Mouse (Mus musculus) myocyte (in vitro differentiated cells): ENCODE results near the gene Akip1. TPM values are rescaled to one million over a fixed set of nuclear protein-coding genes. Genes with fewer than 3 reads are reported as not detected.

Experiments used
- H3K27me3 ChIP-seq: one replicate; pipeline ENCODE4 v1.6.1; 2011; ENCODE audit not compliant: control insufficient read depth, insufficient read depth, insufficient read length
- H3K36me3 ChIP-seq: one replicate; pipeline ENCODE4 v1.6.1; 2011; ENCODE audit not compliant: control insufficient read depth, insufficient read depth
- H3K4me2 ChIP-seq: one replicate; pipeline ENCODE4 v1.6.1; 2011; ENCODE audit warnings: low read depth, control low read depth
- H3K4me3 ChIP-seq: one replicate; pipeline ENCODE4 v1.5.1; 2011; ENCODE audit warnings: mild to moderate bottlenecking, control low read depth, moderate library complexity
- H3K79me2 ChIP-seq: one replicate; pipeline ENCODE4 v1.6.1; 2011; ENCODE audit not compliant: control insufficient read depth, insufficient read depth
- H3ac ChIP-seq: one replicate; pipeline ENCODE4 v1.6.1; 2011; ENCODE audit not compliant: control insufficient read depth, insufficient read length
- CEBPB ChIP-seq: IDR thresholded peaks from 2 replicates; pipeline ENCODE4 v1.6.1; 2011; ENCODE audit warnings: mild to moderate bottlenecking, moderate library complexity; ENCODE audit not compliant: poor library complexity, insufficient read depth, severe bottlenecking
- E2F4 ChIP-seq: IDR thresholded peaks from one replicate; pipeline ENCODE4 v1.6.1; 2011; ENCODE audit warnings: mild to moderate bottlenecking, control low read depth, moderate library complexity; ENCODE audit not compliant: insufficient read depth
- MAX ChIP-seq: IDR thresholded peaks from one replicate; pipeline ENCODE4 v1.6.1; 2011; ENCODE audit warnings: low read depth, mild to moderate bottlenecking, control low read depth
- MYOD1 ChIP-seq, 3 experiments: IDR thresholded peaks; one replicate each; pipeline ENCODE4 v1.6.1; 2011; ENCODE audit warnings: control low read depth in 2 of 3, low read depth in 2 of 3, mild to moderate bottlenecking in 2 of 3, moderate library complexity in 1 of 3; ENCODE audit not compliant: insufficient read length in 2 of 3, control insufficient read depth in 1 of 3
- MYOG ChIP-seq, 3 experiments: IDR thresholded peaks; one replicate each; pipeline ENCODE4 v1.6.1; 2011; ENCODE audit warnings: control low read depth in 2 of 3, low read depth in 2 of 3, mild to moderate bottlenecking in 2 of 3; ENCODE audit not compliant: insufficient read length in 2 of 3, control insufficient read depth in 1 of 3, insufficient read depth in 1 of 3
- POLR2A ChIP-seq: IDR thresholded peaks from one replicate; pipeline ENCODE4 v1.6.1; 2011; ENCODE audit warnings: low read depth, mild to moderate bottlenecking, control low read depth, moderate library complexity; ENCODE audit not compliant: insufficient read length
- POLR2AphosphoS2 ChIP-seq: IDR thresholded peaks from one replicate; pipeline ENCODE4 v1.6.1; 2011; ENCODE audit warnings: low read depth, control low read depth; ENCODE audit not compliant: insufficient read length
- REST ChIP-seq: IDR thresholded peaks from one replicate; pipeline ENCODE4 v1.6.1; 2011; ENCODE audit warnings: mild to moderate bottlenecking, control low read depth, moderate library complexity; ENCODE audit not compliant: insufficient read depth, insufficient read length
- SRF ChIP-seq: IDR thresholded peaks from one replicate; pipeline ENCODE4 v1.6.1; 2011; ENCODE audit warnings: low read depth; ENCODE audit not compliant: control insufficient read depth, insufficient read length
- TCF12 ChIP-seq: IDR thresholded peaks from one replicate; pipeline ENCODE4 v1.6.1; 2011; ENCODE audit warnings: mild to moderate bottlenecking, control low read depth; ENCODE audit not compliant: poor library complexity, insufficient read depth, severe bottlenecking
- TCF3 ChIP-seq: IDR thresholded peaks from one replicate; pipeline ENCODE4 v1.6.1; 2011; ENCODE audit warnings: low read depth, control low read depth; ENCODE audit not compliant: insufficient read length
- USF1 ChIP-seq: IDR thresholded peaks from one replicate; pipeline ENCODE4 v1.6.1; 2011; ENCODE audit warnings: low read depth, mild to moderate bottlenecking, control low read depth, moderate library complexity
- polyA plus RNA-seq: library from polyadenylated mRNA; unstranded; fragments of >200 nt; fragmentation: generic; extraction: Trizol; gene quantifications from one replicate; pipeline ENCODE4 v1.2.1, GENCODE M21; 2012; ENCODE audit warnings: missing spikeins

Gene Akip1
- polyA plus RNA-seq, 1 experiment, result 17.8 TPM

DNA sequence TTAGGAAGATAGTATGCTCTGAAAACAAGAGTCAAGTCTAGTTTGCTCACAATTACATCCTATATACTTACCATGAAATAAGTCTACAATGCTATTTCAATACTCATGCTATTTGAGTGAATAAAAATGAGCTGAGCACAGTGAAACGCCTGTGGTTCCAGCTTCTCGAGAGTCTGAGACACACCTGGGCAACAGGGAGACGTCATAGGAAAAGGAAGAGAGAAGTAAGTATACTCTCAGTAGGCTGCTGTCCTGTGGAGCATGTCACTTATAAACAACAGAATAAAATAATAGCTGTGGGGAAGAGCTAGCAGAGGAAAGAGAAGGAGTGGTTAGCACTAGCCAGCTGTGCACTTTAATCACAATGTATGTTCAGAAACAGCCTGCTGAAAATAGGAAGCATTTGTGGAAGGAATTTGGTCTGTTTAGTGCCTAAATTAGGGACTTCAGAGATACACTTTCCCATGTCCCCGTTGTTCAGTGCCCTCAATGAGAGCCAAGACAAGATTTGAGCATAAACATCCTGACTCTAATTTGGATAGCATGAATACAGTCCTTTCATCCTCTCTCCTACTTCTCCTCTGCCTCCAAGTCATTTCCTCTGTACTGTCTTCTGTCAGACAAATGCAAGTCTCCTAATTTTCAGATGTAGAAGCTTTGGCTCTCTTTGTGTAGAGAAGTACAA, 28.4 kb upstream of the Akip1 start:
- no peaks in the 10 kb centered on the region for H3K36me3 ChIP-seq
- no peaks in the 10 kb centered on the region for H3K27me3 ChIP-seq
- no peak overlapping the region for H3K4me2 ChIP-seq
- H3ac ChIP-seq, result no peak overlapping the region
- no peak overlapping the region for H3K4me3 ChIP-seq
- TF ChIP-seq TCF12, result no peak
- TF ChIP-seq POLR2A, result no peak
- no peak for TF ChIP-seq MYOD1 (IDR thresholded peaks at IDR 0.05; ENCODE audit: control insufficient read depth in 1 of 3, insufficient read length in 2 of 3, low read depth in 2 of 3)
- no peak for TF ChIP-seq E2F4
- H3K79me2 ChIP-seq, result peaks cover 15% of the 10 kb centered on the region

DNA sequence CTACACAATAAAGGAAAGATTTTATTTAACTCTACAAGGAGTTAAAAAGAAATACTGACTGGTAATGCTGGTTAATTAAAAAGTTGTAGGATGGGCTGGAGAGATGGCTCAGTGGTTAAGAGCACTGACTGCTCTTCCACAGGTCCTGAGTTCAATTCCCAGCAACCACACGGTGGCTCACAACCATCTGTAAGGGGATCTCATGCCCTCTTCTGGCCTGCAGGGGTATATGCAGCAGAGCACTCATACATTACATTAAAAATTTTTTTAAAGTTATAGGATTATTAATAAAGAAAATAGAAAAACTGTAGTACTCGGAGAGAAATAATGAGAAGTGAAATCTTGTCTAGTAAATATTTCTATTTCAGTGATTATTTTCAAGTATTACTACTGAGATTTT, 23.2 kb upstream of the Akip1 start:
- Histone ChIP-seq H3K36me3 (no peaks in the 10 kb centered on the region), H3K27me3 (no peaks in the 10 kb centered on the region), H3K79me2 (peaks cover 3% of the 10 kb centered on the region), H3K4me3 (no peak overlapping the region), H3K4me2 (no peak overlapping the region), H3ac (no peak overlapping the region)
- TF ChIP-seq POLR2A, result no peak
- TF ChIP-seq SRF, result no peak
- TF ChIP-seq MYOG (IDR thresholded peaks at IDR 0.05; ENCODE audit: control insufficient read depth in 1 of 3, insufficient read depth in 1 of 3, insufficient read length in 2 of 3, low read depth in 2 of 3), result no peak
- no peak for TF ChIP-seq REST

DNA sequence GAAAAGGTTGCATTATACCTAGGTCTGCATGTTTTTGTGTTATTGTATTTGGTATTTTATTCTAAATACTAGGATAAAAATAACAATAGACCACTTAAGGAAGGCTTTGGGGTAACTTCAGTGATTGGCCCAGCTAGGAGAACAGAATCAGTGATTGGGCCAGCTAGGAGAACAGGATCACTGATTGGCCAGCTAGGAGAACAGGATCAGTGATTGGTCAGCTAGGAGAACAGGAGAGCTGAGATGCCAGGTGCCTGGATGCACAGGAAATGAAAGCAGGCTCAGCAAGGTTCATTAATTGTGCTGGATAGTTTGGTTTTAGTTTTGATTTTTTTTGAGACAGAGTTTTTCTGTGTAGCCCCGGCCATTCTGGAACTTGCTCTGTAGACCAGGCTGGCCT, 22.6 kb upstream of the Akip1 start:
- H3K4me2 ChIP-seq, result no peak overlapping the region
- H3K36me3 ChIP-seq, result no peaks in the 10 kb centered on the region
- no peak overlapping the region for H3ac ChIP-seq
- TF ChIP-seq SRF (no peak), TCF12 (no peak), USF1 (no peak)
- H3K79me2 ChIP-seq, result peaks cover 3% of the 10 kb centered on the region
- no peak overlapping the region for H3K4me3 ChIP-seq
- H3K27me3 ChIP-seq, result no peaks in the 10 kb centered on the region

DNA sequence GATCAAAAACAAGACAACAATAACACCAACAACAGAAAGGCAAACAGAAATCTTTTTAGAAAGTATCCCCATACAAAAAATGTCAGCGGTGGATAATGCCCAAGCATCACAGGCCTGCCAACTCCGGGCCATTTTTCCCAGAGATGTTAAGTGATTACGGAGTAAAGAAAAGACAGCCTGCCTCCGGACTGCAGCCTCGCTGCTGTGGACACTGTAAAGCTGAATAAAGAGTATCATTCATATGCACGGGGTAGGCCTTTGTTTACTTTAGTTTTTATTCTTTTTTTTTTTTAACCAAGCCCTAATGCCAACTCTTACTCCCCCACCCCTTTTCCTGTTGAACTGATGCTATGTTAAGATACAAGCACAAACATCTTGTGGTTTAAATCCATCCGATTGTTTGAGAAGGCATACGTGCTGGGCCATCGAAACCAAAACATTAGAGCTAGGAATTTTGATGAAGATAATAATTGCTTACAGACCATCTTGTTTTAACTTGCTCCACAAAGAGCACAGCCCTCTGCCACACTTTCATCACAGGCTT, 16.8 kb upstream of the Akip1 start:
- H3ac ChIP-seq, result no peak overlapping the region
- H3K4me3 ChIP-seq, result no peak overlapping the region
- no peaks in the 10 kb centered on the region for H3K79me2 ChIP-seq

DNA sequence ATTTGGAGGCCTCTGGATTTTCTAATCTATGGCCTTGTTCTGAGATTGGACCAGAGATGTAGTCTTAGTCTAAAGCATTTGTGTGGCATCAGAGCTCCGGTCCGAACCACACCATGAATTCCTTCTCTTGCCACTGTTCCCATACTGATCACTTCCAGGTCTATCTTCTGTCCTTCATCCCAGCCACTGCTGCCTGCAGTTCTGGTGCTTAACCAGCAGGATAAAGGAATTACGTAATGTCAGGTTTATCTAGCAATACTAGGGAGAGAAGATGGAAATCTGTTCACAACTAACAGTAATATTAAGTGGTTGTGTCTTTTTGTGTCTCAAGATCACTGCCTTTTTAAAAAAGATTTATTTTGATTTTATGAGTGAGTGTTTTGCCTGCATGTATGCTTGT, 13.4 kb upstream of the Akip1 start:
- no peak for TF ChIP-seq REST
- TF ChIP-seq MAX, result no peak
- TF ChIP-seq MYOD1 (IDR thresholded peaks at IDR 0.05; ENCODE audit: control insufficient read depth in 1 of 3, insufficient read length in 2 of 3, low read depth in 2 of 3), result no peak
- 0 out of 2 replicates have a peak, but pooled peaks have one; percentile 15 for TF ChIP-seq CEBPB
- no peak for TF ChIP-seq POLR2A
- no peak for TF ChIP-seq USF1
- no peak for TF ChIP-seq MYOG (IDR thresholded peaks at IDR 0.05; ENCODE audit: control insufficient read depth in 1 of 3, insufficient read depth in 1 of 3, insufficient read length in 2 of 3, low read depth in 2 of 3)
- TF ChIP-seq SRF, result no peak
- no peaks in the 10 kb centered on the region for H3K79me2 ChIP-seq
- no peak overlapping the region for H3K4me2 ChIP-seq
- no peak overlapping the region for H3ac ChIP-seq
- no peaks in the 10 kb centered on the region for H3K36me3 ChIP-seq
- no peak overlapping the region for H3K4me3 ChIP-seq
- H3K27me3 ChIP-seq, result no peaks in the 10 kb centered on the region

More for the DNA sequence above, 16.8 kb upstream of the Akip1 start:
- H3K36me3 ChIP-seq, result no peaks in the 10 kb centered on the region
- TF ChIP-seq SRF, result no peak
- no peak for TF ChIP-seq POLR2AphosphoS2
- TF ChIP-seq TCF3, result no peak
- TF ChIP-seq REST, result no peak
- TF ChIP-seq TCF12, result no peak
- TF ChIP-seq MYOG (IDR thresholded peaks at IDR 0.05; ENCODE audit: control insufficient read depth in 1 of 3, insufficient read depth in 1 of 3, insufficient read length in 2 of 3, low read depth in 2 of 3), result no peak
- TF ChIP-seq USF1, result no peak
- no peak for TF ChIP-seq MAX
- TF ChIP-seq E2F4, result no peak
- TF ChIP-seq MYOD1 (IDR thresholded peaks at IDR 0.05; ENCODE audit: control insufficient read depth in 1 of 3, insufficient read length in 2 of 3, low read depth in 2 of 3), result no peak
- no peak for TF ChIP-seq POLR2A
- no peak for TF ChIP-seq CEBPB
- H3K4me2 ChIP-seq, result no peak overlapping the region
- H3K27me3 ChIP-seq, result no peaks in the 10 kb centered on the region
